In the genomic region with DNA sequence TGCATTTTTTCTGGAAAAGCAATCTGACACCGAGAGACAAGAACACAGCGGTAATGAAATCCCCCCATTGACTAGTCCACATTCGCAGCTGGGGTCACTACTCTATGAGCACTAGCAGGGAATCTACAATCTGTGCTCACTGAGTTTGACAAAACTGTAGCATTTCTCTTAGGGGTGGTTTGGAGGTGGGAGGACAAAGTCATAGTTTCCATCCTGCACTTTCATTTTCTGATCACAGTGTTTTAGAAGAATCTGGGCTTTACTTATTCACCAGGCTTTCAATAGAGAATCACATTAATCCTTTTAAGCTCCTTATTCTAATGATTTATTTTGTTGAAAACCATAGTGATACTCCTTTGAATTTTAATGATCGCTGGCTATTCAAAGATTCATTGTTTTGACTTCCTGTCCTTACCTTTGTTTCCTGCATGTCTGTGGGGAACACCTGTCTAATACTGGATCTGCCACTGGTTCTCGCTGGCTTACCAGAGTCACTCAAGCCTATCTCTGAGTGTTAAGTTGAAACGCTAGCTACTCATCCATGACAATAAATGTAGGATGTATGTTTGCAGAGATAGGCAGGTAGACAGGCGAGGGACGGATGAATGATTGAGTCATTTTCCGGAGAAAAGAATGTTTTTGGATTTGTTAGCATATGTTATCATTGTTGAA, we compare ENCODE assay signal across 25 mouse cellular contexts.
"Had no signal": no experiment of that assay in that cellular context is flagged by ENCODE, and none has a peak within 500 bp of the region (broad histone marks: within the 10 kb centered on the region; RNA-seq: fewer than 3 reads in every experiment).

No protein-coding gene starts in this region.

- H3K27me3 ChIP-seq: heart, embryonic 12.5 days; hindbrain, embryonic 13.5 days; hindbrain, embryonic 15.5 days; intestine, embryonic 15.5 days; limb, embryonic 12.5 days; liver, embryonic 13.5 days had no signal

- H3K27ac ChIP-seq: gastrocnemius, adult 2 months; heart, embryonic 10.5 days; hindbrain, embryonic 15.5 days; hindbrain, postnatal 0 days; intestine, embryonic 15.5 days; kidney, postnatal 0 days; limb, embryonic 10.5 days; limb, embryonic 12.5 days; liver, embryonic 13.5 days had no signal

- H3K4me3 ChIP-seq: gastrocnemius, adult 2 months; heart, embryonic 10.5 days; heart, embryonic 12.5 days; hindbrain, embryonic 13.5 days; hindbrain, embryonic 15.5 days; intestine, embryonic 15.5 days; limb, embryonic 10.5 days; limb, embryonic 12.5 days; liver, embryonic 13.5 days had no signal

- H3K9ac ChIP-seq: heart, embryonic 12.5 days; hindbrain, embryonic 13.5 days; hindbrain, embryonic 15.5 days; intestine, embryonic 15.5 days; limb, embryonic 12.5 days; liver, embryonic 13.5 days had no signal

- DNase-seq: gastrocnemius, adult 2 months; gastrocnemius, postnatal 10 days; gastrocnemius, postnatal 25 days; heart, adult 18-20 months; heart, postnatal 10 days; heart, postnatal 36 days; kidney, adult 18-20 months; kidney, adult 8-10 months; kidney, postnatal 14 days; kidney, postnatal 36 days; layer of hippocampus, adult 9-11 months; layer of hippocampus, postnatal 36 days; liver; liver, embryonic 13.5 days had no signal

- H3K4me1 ChIP-seq: heart, embryonic 10.5 days; heart, embryonic 12.5 days; intestine, embryonic 15.5 days; limb, embryonic 10.5 days; limb, embryonic 12.5 days; liver, embryonic 13.5 days had no signal

- ATAC-seq: hindbrain, postnatal 0 days; intestine, embryonic 15.5 days; intestine, postnatal 0 days had no signal

- H3K9me3 ChIP-seq: heart, embryonic 10.5 days; heart, embryonic 12.5 days; hindbrain, embryonic 13.5 days; hindbrain, embryonic 15.5 days; intestine, embryonic 15.5 days; limb, embryonic 10.5 days; limb, embryonic 12.5 days; liver, embryonic 13.5 days had no signal

- H3K36me3 ChIP-seq: heart, embryonic 10.5 days; heart, embryonic 12.5 days; hindbrain, embryonic 15.5 days; intestine, embryonic 15.5 days; limb, embryonic 10.5 days; limb, embryonic 12.5 days; liver, embryonic 13.5 days had no signal

- H3K4me2 ChIP-seq: heart, embryonic 12.5 days; hindbrain, embryonic 13.5 days; hindbrain, embryonic 15.5 days; intestine, embryonic 15.5 days; limb, embryonic 12.5 days; liver, embryonic 11.5 days; liver, embryonic 13.5 days had no signal
